Mouse (Mus musculus): ENCODE data around the gene Nrip3. TPM values are rescaled to one million over a fixed set of nuclear protein-coding genes. Genes with fewer than 3 reads are reported as not detected.

Gene Nrip3
- polyA plus RNA-seq, 1 experiment = not detected

DNA sequence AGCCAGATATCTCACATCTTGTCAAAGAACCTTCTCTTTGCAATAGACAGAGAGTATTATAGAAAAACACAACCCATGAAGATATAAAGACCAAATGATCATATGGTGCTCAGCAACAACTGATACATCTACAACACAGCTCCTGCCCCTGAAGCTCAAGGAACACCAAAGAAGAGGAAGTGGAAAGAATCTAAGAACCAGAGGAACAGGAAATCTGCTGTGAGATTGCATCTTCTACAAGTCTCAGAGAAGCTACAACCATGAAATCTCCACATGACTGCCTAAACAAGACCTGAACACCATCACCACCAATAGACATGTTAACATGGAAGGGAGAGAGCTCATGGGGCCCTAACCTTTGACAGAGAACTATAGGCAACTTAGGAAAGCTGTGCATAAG is 9.6 kb downstream of the Nrip3 start:
- no peaks in the 10 kb centered on the region for H3K36me3 ChIP-seq (replicated peaks; ENCODE audit: low read length)
- peaks cover 14% of the 10 kb centered on the region for H3K27me3 ChIP-seq (replicated peaks)
- no peaks in the 10 kb centered on the region for H3K9me3 ChIP-seq
- peaks cover 23% of the 10 kb centered on the region for H3K4me1 ChIP-seq
- no peak overlapping the region for H3K4me3 ChIP-seq (replicated peaks)
- TF ChIP-seq GATA1 (IDR thresholded peaks at IDR 0.05; ENCODE audit: borderline replicate concordance, low read length) = no peak
- TF ChIP-seq FLI1 (IDR thresholded peaks at IDR 0.05; ENCODE audit: low read length) = no peak

DNA sequence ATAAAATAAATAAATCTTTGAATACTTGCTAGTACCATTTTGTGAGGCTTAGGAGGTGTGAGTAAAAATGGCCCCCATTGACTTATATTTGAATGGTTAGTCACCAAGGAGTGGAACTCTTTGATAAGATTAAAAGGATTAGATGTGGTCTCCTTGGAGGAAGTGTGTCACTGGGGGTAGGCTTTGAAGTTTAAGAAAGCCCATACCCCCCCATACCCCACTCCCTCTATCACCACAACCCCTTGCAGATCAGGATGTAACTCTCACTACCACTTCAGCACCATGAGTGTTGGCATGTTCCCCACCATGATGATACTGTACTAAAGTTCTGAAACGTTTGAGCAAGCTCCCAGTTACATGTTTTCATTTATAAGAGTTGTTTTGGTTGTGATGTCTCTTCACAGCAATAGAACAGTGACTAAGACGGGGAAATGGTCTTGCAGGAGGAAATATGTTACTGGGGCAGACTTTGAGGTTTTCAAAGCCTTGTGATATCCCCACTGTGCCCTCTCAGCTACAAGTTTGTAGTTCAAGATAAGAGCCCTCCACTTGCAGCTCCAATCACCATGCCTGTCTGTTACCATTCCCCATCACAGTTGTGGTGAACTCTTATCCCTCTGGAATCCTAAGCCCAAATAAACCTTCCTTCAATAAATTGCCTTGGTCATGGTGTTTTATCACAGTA is 13.0 kb downstream of the Nrip3 start:
- H3K9me3 ChIP-seq = no peaks in the 10 kb centered on the region
- H3K27me3 ChIP-seq (replicated peaks) = peaks cover 10% of the 10 kb centered on the region
- peaks cover 33% of the 10 kb centered on the region for H3K4me1 ChIP-seq
- H3K4me3 ChIP-seq (replicated peaks) = no peak overlapping the region
- TF ChIP-seq GATA1 (IDR thresholded peaks at IDR 0.05; ENCODE audit: borderline replicate concordance, low read length) = no peak
- TF ChIP-seq FLI1 (IDR thresholded peaks at IDR 0.05; ENCODE audit: low read length) = no peak
- no peaks in the 10 kb centered on the region for H3K36me3 ChIP-seq (replicated peaks; ENCODE audit: low read length)

DNA sequence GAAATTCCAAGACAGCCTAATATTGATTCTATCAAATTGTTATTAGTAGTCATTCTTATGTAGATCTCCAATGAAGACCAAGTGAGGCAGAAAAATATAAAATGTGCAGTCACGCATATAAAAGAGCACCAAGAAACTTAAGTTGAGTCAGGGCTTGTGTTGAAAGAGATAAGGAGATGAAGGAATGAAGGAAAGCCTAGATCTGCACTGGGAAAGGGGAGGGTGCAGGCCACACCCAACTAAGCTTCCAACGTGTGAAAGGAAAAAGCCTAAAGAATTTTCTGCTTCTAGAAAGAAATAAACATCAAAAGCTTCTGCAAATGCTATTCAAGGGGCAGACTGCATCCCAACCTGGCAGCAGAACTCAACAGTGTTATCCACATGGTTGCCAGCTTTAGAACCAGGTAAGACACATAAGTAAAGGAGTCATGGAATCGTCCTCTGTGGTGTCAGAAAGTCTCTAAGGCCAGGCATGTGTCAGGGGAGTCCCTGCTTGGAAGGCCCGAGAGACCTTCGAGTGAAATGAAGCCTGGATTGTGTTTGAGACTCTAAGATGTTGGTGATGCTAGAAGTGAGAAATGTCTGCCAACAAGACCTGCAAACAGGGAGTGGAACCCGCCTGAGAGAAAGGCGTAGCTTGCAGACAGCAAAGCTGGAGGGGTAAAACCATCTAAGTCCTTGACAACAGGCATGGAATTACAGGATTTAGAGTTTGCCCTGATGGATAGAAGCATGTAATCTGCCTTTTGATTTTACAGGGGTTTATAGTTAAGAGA is 14.1 kb downstream of the Nrip3 start:
- no peaks in the 10 kb centered on the region for H3K36me3 ChIP-seq (replicated peaks; ENCODE audit: low read length)
- peaks cover 33% of the 10 kb centered on the region for H3K4me1 ChIP-seq
- peaks cover 11% of the 10 kb centered on the region for H3K27me3 ChIP-seq (replicated peaks)
- no peaks in the 10 kb centered on the region for H3K9me3 ChIP-seq
- H3K4me3 ChIP-seq (replicated peaks) = no peak overlapping the region
- TF ChIP-seq FLI1 (IDR thresholded peaks at IDR 0.05; ENCODE audit: low read length) (no peak), GATA1 (IDR thresholded peaks at IDR 0.05; ENCODE audit: borderline replicate concordance, low read length) (no peak)

DNA sequence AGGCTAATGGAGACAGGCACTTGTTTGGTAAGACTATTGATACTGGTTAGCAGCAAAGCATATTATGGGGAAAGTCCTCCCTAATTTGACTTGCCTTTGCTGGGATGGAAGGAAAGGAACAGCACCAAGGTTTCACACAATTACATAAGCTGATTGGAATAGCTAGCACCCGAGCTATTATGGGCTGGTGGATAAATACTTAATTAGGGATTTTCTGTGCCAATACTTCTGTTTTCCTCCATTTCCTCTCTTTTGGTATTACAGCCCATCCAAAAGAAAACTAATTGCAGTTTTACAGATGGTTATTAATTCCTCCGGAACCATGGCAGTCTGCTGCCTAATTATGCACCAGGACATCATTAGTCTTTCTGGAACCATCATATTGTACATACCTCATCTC is 17.8 kb downstream of the Nrip3 start:
- TF ChIP-seq FLI1 (IDR thresholded peaks at IDR 0.05; ENCODE audit: low read length) = no peak
- TF ChIP-seq GATA1 (IDR thresholded peaks at IDR 0.05; ENCODE audit: borderline replicate concordance, low read length) = no peak
- H3K4me1 ChIP-seq = peaks cover 35% of the 10 kb centered on the region
- H3K4me3 ChIP-seq (replicated peaks) = no peak overlapping the region
- peaks cover 8% of the 10 kb centered on the region for H3K27me3 ChIP-seq (replicated peaks)
- H3K36me3 ChIP-seq (replicated peaks; ENCODE audit: low read length) = no peaks in the 10 kb centered on the region
- no peaks in the 10 kb centered on the region for H3K9me3 ChIP-seq

DNA sequence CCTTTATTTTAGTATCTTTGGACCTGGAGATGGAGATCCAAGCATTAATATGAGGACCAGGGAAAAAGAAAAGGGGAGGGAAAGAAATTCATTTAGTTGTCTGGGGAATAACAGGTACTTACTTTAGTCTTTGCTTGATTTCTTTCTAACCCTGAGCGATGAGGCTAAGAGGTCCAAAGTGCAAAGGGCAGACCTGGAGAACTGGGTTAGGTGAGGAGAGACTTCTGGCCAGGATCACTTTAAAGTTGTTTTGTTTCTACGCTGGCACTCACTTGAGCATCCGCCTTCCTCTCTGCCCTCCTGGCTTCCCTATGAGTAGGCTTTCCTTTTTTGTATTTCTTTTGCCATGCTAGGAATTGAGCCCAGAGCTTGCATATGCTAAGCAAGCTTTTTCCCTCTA is 25.5 kb downstream of the Nrip3 start:
- H3K27me3 ChIP-seq (replicated peaks) = peaks cover 2% of the 10 kb centered on the region
- peaks cover 34% of the 10 kb centered on the region for H3K4me1 ChIP-seq
- H3K36me3 ChIP-seq (replicated peaks; ENCODE audit: low read length) = peaks cover 6% of the 10 kb centered on the region
- H3K4me3 ChIP-seq (replicated peaks) = no peak overlapping the region
- no peak for TF ChIP-seq FLI1 (IDR thresholded peaks at IDR 0.05; ENCODE audit: low read length)
- TF ChIP-seq GATA1 (IDR thresholded peaks at IDR 0.05; ENCODE audit: borderline replicate concordance, low read length) = no peak
- peaks cover 5% of the 10 kb centered on the region; the same call in 1 of the 2 replicates for H3K9me3 ChIP-seq

DNA sequence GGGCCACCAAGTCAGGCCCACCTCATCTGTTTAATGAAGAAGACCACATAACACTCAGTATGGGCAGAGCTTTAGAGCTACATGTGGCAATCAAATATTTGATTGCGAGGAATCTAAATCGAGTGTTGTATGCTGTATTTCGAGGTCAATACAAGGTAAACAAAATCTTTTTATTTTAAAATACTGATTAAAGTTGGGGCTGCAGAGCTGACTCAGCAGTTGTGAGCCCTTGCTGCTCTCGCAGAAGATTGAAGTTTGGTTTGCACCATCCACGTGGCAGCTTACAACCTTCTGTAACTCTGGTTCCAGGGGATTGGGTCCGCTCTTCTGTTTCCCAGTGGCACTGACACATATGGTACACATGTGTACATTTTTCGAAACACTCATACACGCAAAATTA is 27.8 kb downstream of the Nrip3 start:
- H3K4me3 ChIP-seq (replicated peaks) = no peak overlapping the region
- peaks cover 43% of the 10 kb centered on the region for H3K4me1 ChIP-seq
- peaks cover 5% of the 10 kb centered on the region; the same call in 1 of the 2 replicates for H3K9me3 ChIP-seq
- TF ChIP-seq FLI1 (IDR thresholded peaks at IDR 0.05; ENCODE audit: low read length) (no peak), GATA1 (IDR thresholded peaks at IDR 0.05; ENCODE audit: borderline replicate concordance, low read length) (no peak)
- H3K27me3 ChIP-seq (replicated peaks) = no peaks in the 10 kb centered on the region
- peaks cover 18% of the 10 kb centered on the region for H3K36me3 ChIP-seq (replicated peaks; ENCODE audit: low read length)

DNA sequence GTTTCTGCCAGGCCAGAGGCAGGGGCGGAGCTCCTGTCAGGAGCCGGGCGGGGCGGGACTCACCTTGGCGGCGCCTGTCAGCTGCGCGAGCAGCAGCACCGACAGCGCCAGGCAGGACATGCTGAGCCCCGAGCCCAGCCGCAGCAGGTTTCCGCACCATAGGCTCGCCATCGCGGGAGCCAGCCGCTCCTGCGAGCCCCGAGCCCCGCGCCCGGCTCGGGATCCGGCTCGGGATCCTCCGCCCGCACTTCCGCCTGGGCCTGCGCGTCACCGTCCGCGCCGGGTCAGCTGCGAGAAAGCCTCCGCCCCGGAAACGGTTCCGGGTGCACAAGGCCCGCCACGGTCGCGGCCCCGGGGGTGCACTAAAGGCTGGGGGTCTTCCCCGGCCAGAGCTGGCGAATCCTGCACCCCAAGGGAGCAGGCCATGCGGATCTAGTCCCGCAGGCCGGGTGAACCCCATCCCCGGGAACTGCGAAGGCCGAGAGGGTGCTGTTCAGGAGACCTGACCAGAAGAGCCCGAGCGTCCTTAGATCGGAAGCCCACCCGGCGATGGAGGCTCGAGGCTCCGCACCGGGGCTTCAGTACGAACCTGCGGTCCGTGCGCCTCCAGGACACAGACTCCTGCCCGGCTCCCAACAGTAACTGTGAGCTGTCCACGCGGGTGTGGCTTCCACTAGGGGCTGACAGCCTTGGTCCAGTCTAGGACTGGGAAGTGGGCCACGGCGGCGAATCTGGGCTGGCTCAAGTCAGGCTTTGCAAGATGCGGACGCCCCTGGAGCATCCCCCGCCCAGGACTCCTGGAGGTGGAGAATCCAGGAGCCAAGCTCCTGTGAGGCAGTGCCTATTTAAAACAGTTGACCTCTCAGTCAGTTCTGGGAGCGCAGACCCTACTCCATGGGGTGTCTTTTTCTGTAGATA is 29.6 kb downstream of the Nrip3 start, which contains the start of gene Tmem9b:
Gene Tmem9b, minus strand, starts transcription at position 868 of the 918 bp plus-strand sequence.
- H3K4me1 ChIP-seq = peaks cover 49% of the 10 kb centered on the region
- H3K27me3 ChIP-seq (replicated peaks) = no peaks in the 10 kb centered on the region
- peaks cover 5% of the 10 kb centered on the region; the same call in 1 of the 2 replicates for H3K9me3 ChIP-seq
- H3K4me3 ChIP-seq (replicated peaks) = peak within 1 kb of the TSS; percentile 96
- peaks cover 34% of the 10 kb centered on the region for H3K36me3 ChIP-seq (replicated peaks; ENCODE audit: low read length)
- no peak for TF ChIP-seq GATA1 (IDR thresholded peaks at IDR 0.05; ENCODE audit: borderline replicate concordance, low read length)
- TF ChIP-seq FLI1 (IDR thresholded peaks at IDR 0.05; ENCODE audit: low read length) = no peak

DNA sequence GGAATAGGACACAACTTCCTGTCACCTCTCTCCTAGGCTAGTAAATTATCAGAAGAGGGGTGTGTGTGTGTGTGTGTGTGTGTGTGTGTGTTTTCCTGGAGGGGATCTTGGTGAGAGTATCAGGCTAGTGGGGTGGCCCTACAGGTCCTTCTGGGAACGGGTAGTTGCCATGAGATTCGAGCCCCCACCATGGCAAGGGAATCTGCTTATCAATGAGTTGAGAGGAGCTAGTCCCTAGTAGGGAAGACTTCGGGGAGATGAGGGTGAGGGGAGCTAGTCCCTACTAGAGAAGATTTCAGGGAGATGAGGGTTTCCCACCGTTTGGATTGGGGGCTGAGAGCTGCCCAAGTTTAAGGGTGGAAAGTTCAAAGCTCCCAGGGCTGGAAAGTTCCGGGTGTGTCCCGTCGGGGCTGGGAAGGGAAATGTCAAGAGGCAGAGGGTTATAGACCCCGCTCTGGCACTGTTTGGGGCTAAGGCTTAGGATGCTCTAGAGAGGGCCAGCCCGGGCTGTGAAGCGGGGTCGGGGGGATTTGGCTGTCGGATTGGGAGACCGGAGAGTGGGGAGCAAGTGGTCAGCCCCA is 30.3 kb downstream of the Nrip3 start:
- Histone ChIP-seq H3K4me1 (peaks cover 55% of the 10 kb centered on the region), H3K36me3 (replicated peaks; ENCODE audit: low read length) (peaks cover 42% of the 10 kb centered on the region), H3K9me3 (peaks cover 5% of the 10 kb centered on the region; the same call in 1 of the 2 replicates), H3K4me3 (replicated peaks) (peak overlapping the region; percentile 96), H3K27me3 (replicated peaks) (no peaks in the 10 kb centered on the region)
- TF ChIP-seq FLI1 (IDR thresholded peaks at IDR 0.05; ENCODE audit: low read length) (no peak), GATA1 (IDR thresholded peaks at IDR 0.05; ENCODE audit: borderline replicate concordance, low read length) (no peak)

DNA sequence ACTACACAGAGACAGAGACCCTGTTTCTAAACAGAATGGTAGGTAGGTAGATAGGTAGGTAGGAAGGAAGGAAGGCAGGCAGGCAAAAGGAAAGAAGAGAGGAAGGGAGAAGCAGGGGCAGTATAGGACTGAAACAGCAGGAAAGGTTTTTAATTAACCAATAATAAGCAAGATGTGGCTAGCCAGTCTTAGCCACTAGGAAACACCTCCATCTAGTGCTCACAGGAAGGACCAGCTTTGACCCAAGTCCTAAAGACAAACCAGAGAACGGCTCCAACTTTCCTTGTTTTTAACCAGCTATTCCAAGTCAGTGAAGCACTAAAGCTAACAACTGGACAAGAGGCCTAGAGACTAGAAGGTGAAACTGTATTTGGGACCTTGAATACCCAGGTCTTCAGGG is 34.1 kb downstream of the Nrip3 start:
- TF ChIP-seq GATA1 (IDR thresholded peaks at IDR 0.05; ENCODE audit: borderline replicate concordance, low read length) (no peak), FLI1 (IDR thresholded peaks at IDR 0.05; ENCODE audit: low read length) (no peak)
- H3K36me3 ChIP-seq (replicated peaks; ENCODE audit: low read length) = peaks cover 73% of the 10 kb centered on the region

More for the DNA sequence above, 34.1 kb downstream of the Nrip3 start:
- H3K4me3 ChIP-seq (replicated peaks) = no peak overlapping the region
- H3K27me3 ChIP-seq (replicated peaks) = no peaks in the 10 kb centered on the region
- H3K9me3 ChIP-seq = no peaks in the 10 kb centered on the region
- H3K4me1 ChIP-seq = peaks cover 45% of the 10 kb centered on the region

All from megakaryocyte, embryonic 14.5 days (primary cell).